In genomic region chr6:133791041-133791440, GRCm38 (mm10) we compare ENCODE assay signal across 15 mouse cellular contexts.
"Had no signal": no experiment of that assay in that cellular context is flagged by ENCODE, and none has a peak within 500 bp of the region (broad histone marks: within the 10 kb centered on the region; RNA-seq: fewer than 3 reads in every experiment).

No protein-coding gene starts in this region.

- H3K27ac ChIP-seq: neural tube, embryonic 12.5 days; neural tube, embryonic 13.5 days; neural tube, embryonic 15.5 days; stomach, embryonic 15.5 days; stomach, postnatal 0 days had no signal

- H3K4me1 ChIP-seq: neural tube, embryonic 12.5 days; neural tube, embryonic 13.5 days; neural tube, embryonic 15.5 days; stomach, embryonic 15.5 days had no signal

- H3K27me3 ChIP-seq: neural tube, embryonic 12.5 days; neural tube, embryonic 13.5 days; neural tube, embryonic 15.5 days; stomach, embryonic 15.5 days had no signal

- H3K4me3 ChIP-seq: neural tube, embryonic 12.5 days; neural tube, embryonic 13.5 days; neural tube, embryonic 15.5 days; stomach, embryonic 15.5 days had no signal

- DNase-seq: retina, postnatal 1 day; right cerebral cortex, adult 18-20 months; right cerebral cortex, postnatal 14 days; right cerebral cortex, postnatal 25 days; right cerebral cortex, postnatal 4 days; spleen, adult 18-20 months; thymus, postnatal 14 days; thymus, postnatal 25 days; thymus, postnatal 36 days; thymus, postnatal 4 days had no signal

- H3K4me2 ChIP-seq: neural tube, embryonic 12.5 days; neural tube, embryonic 13.5 days; neural tube, embryonic 15.5 days; stomach, embryonic 15.5 days had no signal

- H3K36me3 ChIP-seq: neural tube, embryonic 12.5 days; neural tube, embryonic 13.5 days; neural tube, embryonic 15.5 days; stomach, embryonic 15.5 days had no signal
